Comparison of ENCODE assay signal across 27 mouse cellular contexts in genomic region chr12:85527011-85527410, GRCm38 (mm10). TPM values are rescaled to one million over a fixed set of nuclear protein-coding genes. Genes with fewer than 3 reads are reported as not detected.
DNase-seq lines count a peak whose midpoint lies in the region; ATAC-seq and TF ChIP-seq lines count a peak whose summit lies in the region.
"Had no signal": no experiment of that assay in that cellular context is flagged by ENCODE, and none has a peak within 500 bp of the region (broad histone marks: within the 10 kb centered on the region; RNA-seq: fewer than 3 reads in every experiment).

No protein-coding gene starts in this region.

- TF ChIP-seq CTCF in embryonic fibroblast, embryonic 13.5 days (IDR thresholded peaks at IDR 0.05; ENCODE audit: borderline replicate concordance, insufficient read depth, low read length): no peak

- DNase-seq in retina, postnatal 1 day: peak; percentile 45
- DNase-seq in retina, embryonic 14.5 days (ENCODE audit: low spot score): no peak
- DNase-seq in NIH3T3 (ENCODE audit: low read depth): peak; percentile 70
- DNase-seq in lung, postnatal 25 days (ENCODE audit: low spot score): no peak
- no peak for DNase-seq in forebrain, embryonic 14.5 days (ENCODE audit: low spot score)
- DNase-seq in urinary bladder, postnatal 36 days (ENCODE audit: low spot score in 2 of 2): no peak
- DNase-seq: adrenal gland, adult 8-10 months; adrenal gland, postnatal 25 days; cerebellum, adult 11 months; cerebellum, adult 2 months; cerebellum, adult 9-11 months; cerebellum, postnatal 25 days; gastrocnemius, postnatal 10 days; gastrocnemius, postnatal 36 days; heart, postnatal 36 days had no signal

- no peaks in the 10 kb centered on the region for H3K36me3 ChIP-seq in forebrain, embryonic 14.5 days (ENCODE audit: control insufficient read depth, insufficient read depth, low read length)
- H3K36me3 ChIP-seq: embryonic facial prominence, embryonic 12.5 days; embryonic facial prominence, embryonic 15.5 days; forebrain, embryonic 12.5 days; hindbrain, embryonic 10.5 days; hindbrain, embryonic 13.5 days; intestine, embryonic 15.5 days had no signal

- no peak overlapping the region for H3K9ac ChIP-seq in forebrain, embryonic 14.5 days (ENCODE audit: low read length)
- H3K9ac ChIP-seq: embryonic facial prominence, embryonic 12.5 days; embryonic facial prominence, embryonic 15.5 days; forebrain, embryonic 12.5 days; hindbrain, embryonic 13.5 days; intestine, embryonic 15.5 days had no signal

- peaks cover 13% of the 10 kb centered on the region for H3K4me1 ChIP-seq in embryonic fibroblast, embryonic 13.5 days (ENCODE audit: control insufficient read depth, insufficient read depth, low read length)
- H3K4me1 ChIP-seq in forebrain, embryonic 14.5 days (ENCODE audit: control insufficient read depth, insufficient read depth, low read length): no peaks in the 10 kb centered on the region; the same call in 1 of the 2 replicates

- H3K4me3 ChIP-seq in embryonic fibroblast, embryonic 13.5 days (ENCODE audit: insufficient read depth, low read length): no peak overlapping the region
- H3K4me3 ChIP-seq in forebrain, embryonic 14.5 days (ENCODE audit: low read depth, low read length): no peak overlapping the region
- H3K4me3 ChIP-seq: embryonic facial prominence, embryonic 12.5 days; embryonic facial prominence, embryonic 15.5 days; erythroblast, embryonic 14.5 days; forebrain, embryonic 12.5 days; hindbrain, embryonic 10.5 days; hindbrain, embryonic 13.5 days; intestine, embryonic 15.5 days had no signal

- H3K27me3 ChIP-seq in forebrain, embryonic 14.5 days (replicated peaks; ENCODE audit: control insufficient read depth, insufficient read depth, low read length): no peaks in the 10 kb centered on the region
- H3K27me3 ChIP-seq: embryonic facial prominence, embryonic 12.5 days; embryonic facial prominence, embryonic 15.5 days; forebrain, embryonic 12.5 days; hindbrain, embryonic 13.5 days; intestine, embryonic 15.5 days had no signal

- no peak for ATAC-seq in forebrain, embryonic 14.5 days
- ATAC-seq: activated CD4-positive, CD25-positive, alpha-beta regulatory T cell, adult 4 months; forebrain, embryonic 16.5 days; hindbrain, embryonic 16.5 days; intestine, embryonic 15.5 days had no signal

- 94% methylated on average over 9 of the region's 9 CpGs for WGBS in forebrain, embryonic 14.5 days

- H3K27ac ChIP-seq in embryonic fibroblast, embryonic 13.5 days (ENCODE audit: insufficient read depth, low read length): peak overlapping the region; percentile 74
- no peak overlapping the region for H3K27ac ChIP-seq in forebrain, embryonic 14.5 days (ENCODE audit: low read depth, low read length)
- H3K27ac ChIP-seq: embryonic facial prominence, embryonic 12.5 days; embryonic facial prominence, embryonic 15.5 days; forebrain, embryonic 12.5 days; hindbrain, embryonic 10.5 days; hindbrain, embryonic 13.5 days; intestine, embryonic 15.5 days had no signal

- TF ChIP-seq POLR2A in embryonic fibroblast, embryonic 13.5 days (IDR thresholded peaks at IDR 0.05; ENCODE audit: low read depth, low read length): no peak

- no peak overlapping the region for H3K4me2 ChIP-seq in forebrain, embryonic 14.5 days (ENCODE audit: low read length)
- H3K4me2 ChIP-seq: embryonic facial prominence, embryonic 12.5 days; embryonic facial prominence, embryonic 15.5 days; forebrain, embryonic 12.5 days; heart, embryonic 11.5 days; hindbrain, embryonic 13.5 days; intestine, embryonic 15.5 days had no signal

- H3K9me3 ChIP-seq in forebrain, embryonic 14.5 days (replicated peaks; ENCODE audit: control insufficient read depth, low read length): no peaks in the 10 kb centered on the region
- H3K9me3 ChIP-seq: embryonic facial prominence, embryonic 12.5 days; embryonic facial prominence, embryonic 15.5 days; forebrain, embryonic 12.5 days; hindbrain, embryonic 10.5 days; hindbrain, embryonic 13.5 days; intestine, embryonic 15.5 days had no signal

RNA-seq across cellular contexts. Expression of gene Fos, which starts 53.3 kb away (rescaled TPM):
- polyA plus RNA-seq in embryonic fibroblast, embryonic 13.5 days (2011; ENCODE audit: insufficient read length, low read depth, missing spikeins): 5.4 and 9.3 TPM in 2 replicates
- polyA plus RNA-seq in forebrain, embryonic 14.5 days (2014; fragmentation: Nextera tagmentation; extraction: Ambion mirVana): 1.2 and 1.4 TPM in 2 replicates

Comparison
In these comparisons a context has a peak if more than half of its experiments do, and no peak if none do; other contexts are left out.
1. DNase-seq: peak in retina, postnatal 1 day (single experiment) and NIH3T3 (single experiment); none in retina, embryonic 14.5 days (single experiment), lung, postnatal 25 days (single experiment), forebrain, embryonic 14.5 days (single experiment) and urinary bladder, postnatal 36 days (0 of 2).